Mouse (Mus musculus) erythroblast, embryonic 14.5 days (primary cell): ENCODE data around the gene Nr2c1.

Source experiments
- GATA1 ChIP-seq: IDR thresholded peaks from 2 replicates; pipeline ENCODE4 v1.6.1; 2012; ENCODE audit warnings: low read length, inconsistent platforms, mixed read lengths
- TAL1 ChIP-seq: IDR thresholded peaks from 3 replicates; pipeline ENCODE4 v1.6.1; 2012; ENCODE audit warnings: low read length, inconsistent platforms, mixed read lengths

- TF ChIP-seq TAL1 (no peak), GATA1 (no peak)
These were observed 17.6 kb downstream of the Nr2c1 start for GRCm38 (mm10) chr10:94165426-94165825.
